Mouse (Mus musculus): ENCODE data around the gene Tiparp.
A peak's percentile ranks its signal among the peaks of the same experiment; 100 is the strongest.

Gene Tiparp

GRCm38 (mm10) chr3:65527691-65528601 lies at the start of gene Tiparp:
Tiparp (plus strand) TSS chr3:65528410.
- peak; percentile 92 for DNase-seq

- DNase-seq, result no peak
These were observed 47.5 kb upstream of the Tiparp start for GRCm38 (mm10) chr3:65480676-65481075.

- no peak for DNase-seq
These were observed 45.9 kb upstream of the Tiparp start for GRCm38 (mm10) chr3:65482266-65482665.

- no peak for DNase-seq
These were observed 45.4 kb upstream of the Tiparp start for GRCm38 (mm10) chr3:65482698-65483407.

GRCm38 (mm10) chr3:65484161-65484733 lies 44.0 kb upstream of the Tiparp start:
- no peak for DNase-seq

- DNase-seq, result no peak
These were observed 40.7 kb upstream of the Tiparp start for GRCm38 (mm10) chr3:65487419-65488088.

- peak; percentile 8 for DNase-seq
These were observed 39.5 kb upstream of the Tiparp start for GRCm38 (mm10) chr3:65488556-65489244.

GRCm38 (mm10) chr3:65489601-65490000 lies 38.6 kb upstream of the Tiparp start:
- DNase-seq, result no peak

- peak; percentile 10 for DNase-seq
These were observed 33.9 kb upstream of the Tiparp start for GRCm38 (mm10) chr3:65494291-65494763.

- DNase-seq, result no peak
These were observed 20.4 kb upstream of the Tiparp start for GRCm38 (mm10) chr3:65507766-65508165.

- DNase-seq, result no peak
These were observed 17.6 kb upstream of the Tiparp start for GRCm38 (mm10) chr3:65510588-65510987.

- DNase-seq, result no peak
These were observed 12.5 kb upstream of the Tiparp start for GRCm38 (mm10) chr3:65515751-65516150.

- DNase-seq, result no peak
These were observed 11.7 kb upstream of the Tiparp start for GRCm38 (mm10) chr3:65516526-65516925.

- DNase-seq, result no peak
These were observed 11.1 kb upstream of the Tiparp start for GRCm38 (mm10) chr3:65517141-65517540.

- no peak for DNase-seq
These were observed 10.3 kb upstream of the Tiparp start for GRCm38 (mm10) chr3:65517747-65518527.

GRCm38 (mm10) chr3:65521391-65521790 lies 6.8 kb upstream of the Tiparp start:
- DNase-seq, result no peak

- DNase-seq, result no peak
These were observed 4.8 kb upstream of the Tiparp start for GRCm38 (mm10) chr3:65523397-65523796.

- no peak for DNase-seq
These were observed 2.5 kb upstream of the Tiparp start for GRCm38 (mm10) chr3:65525731-65526130.

- DNase-seq, result no peak
These were observed 1.0 kb upstream of the Tiparp start for GRCm38 (mm10) chr3:65527196-65527595.

- peak; percentile 49 for DNase-seq
These were observed 632 bp downstream of the Tiparp start for GRCm38 (mm10) chr3:65528614-65529470.
